Mouse (Mus musculus) olfactory bulb, adult 2 months (tissue): ENCODE measurements around the gene Pqlc2. TPM values are rescaled to one million over a fixed set of nuclear protein-coding genes. Genes with fewer than 3 reads are reported as not detected.
A peak's percentile ranks its signal among the peaks of the same experiment; 100 is the strongest.

Source experiments
- H3K27ac ChIP-seq: fragments of 200-500 bp; 2 replicates; pipeline ENCODE4 v1.5.1; 2012; ENCODE audit warnings: low read depth, low read length; ENCODE audit not compliant: insufficient read depth
- H3K4me1 ChIP-seq: fragments of 200-500 bp; 2 replicates; pipeline ENCODE4 v1.6.1; 2012; ENCODE audit warnings: low read length; ENCODE audit not compliant: control insufficient read depth, insufficient read depth
- H3K4me3 ChIP-seq: fragments of 200-500 bp; 2 replicates; pipeline ENCODE4 v1.5.1; 2012; ENCODE audit warnings: mild to moderate bottlenecking, low read depth, low read length, moderate library complexity; ENCODE audit not compliant: insufficient read depth
- CTCF ChIP-seq: fragments of 200-500 bp; IDR thresholded peaks from 2 replicates; pipeline ENCODE4 v1.5.1; 2012; ENCODE audit warnings: low read depth, mild to moderate bottlenecking, low read length, moderate library complexity; ENCODE audit not compliant: insufficient read depth
- POLR2A ChIP-seq: fragments of 200-500 bp; IDR thresholded peaks from 2 replicates; pipeline ENCODE4 v1.6.1; 2012; ENCODE audit warnings: mild to moderate bottlenecking, low read depth, low read length, moderate library complexity; ENCODE audit not compliant: insufficient read depth
- WGBS: fragments of 180-500 bp; shearing (Covaris S2); methylation state at CpG from one replicate; pipeline ENCODE4 v1.1.7; 2018; 5-methylcytosine and 5-hydroxymethylcytosine counted together
- polyA plus RNA-seq: library from polyadenylated mRNA; stranded (reverse); fragments of >200 nt; gene quantifications from 2 replicates; pipeline ENCODE4 v1.2.4, GENCODE M21; 2012; ENCODE audit warnings: low replicate concordance; ENCODE audit not compliant: missing spikeins, insufficient read depth, insufficient read length

Pqlc2 gene
- polyA plus RNA-seq, 1 experiment: not detected

DNA sequence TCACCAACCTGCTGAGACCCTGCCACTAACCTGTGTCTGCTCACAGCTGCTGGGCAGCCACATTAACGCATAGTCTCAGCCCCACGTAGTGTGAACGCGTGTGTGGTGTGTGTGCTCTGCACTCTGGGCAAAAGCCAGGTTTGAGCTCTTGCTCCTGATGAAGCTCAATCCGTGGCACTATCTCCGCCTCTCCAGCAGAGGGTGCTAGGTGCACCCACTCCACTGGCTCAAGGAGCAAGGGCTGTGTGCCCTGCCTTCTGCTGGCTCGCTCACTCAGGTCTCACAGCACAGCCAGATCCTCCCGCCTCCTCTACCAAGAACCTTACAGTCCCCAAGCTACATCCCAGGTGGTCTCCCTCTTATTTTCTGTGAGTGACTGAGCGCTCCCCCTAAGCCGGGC, 21.5 kb downstream of the Pqlc2 start:
- TF ChIP-seq POLR2A: no peak
- TF ChIP-seq CTCF: peak; percentile 70
- WGBS: 64% methylated on average over 10 of the region's 10 CpGs
- Histone ChIP-seq H3K4me1 (peaks cover 20% of the 10 kb centered on the region), H3K4me3 (no peak overlapping the region), H3K27ac (no peak overlapping the region)

DNA sequence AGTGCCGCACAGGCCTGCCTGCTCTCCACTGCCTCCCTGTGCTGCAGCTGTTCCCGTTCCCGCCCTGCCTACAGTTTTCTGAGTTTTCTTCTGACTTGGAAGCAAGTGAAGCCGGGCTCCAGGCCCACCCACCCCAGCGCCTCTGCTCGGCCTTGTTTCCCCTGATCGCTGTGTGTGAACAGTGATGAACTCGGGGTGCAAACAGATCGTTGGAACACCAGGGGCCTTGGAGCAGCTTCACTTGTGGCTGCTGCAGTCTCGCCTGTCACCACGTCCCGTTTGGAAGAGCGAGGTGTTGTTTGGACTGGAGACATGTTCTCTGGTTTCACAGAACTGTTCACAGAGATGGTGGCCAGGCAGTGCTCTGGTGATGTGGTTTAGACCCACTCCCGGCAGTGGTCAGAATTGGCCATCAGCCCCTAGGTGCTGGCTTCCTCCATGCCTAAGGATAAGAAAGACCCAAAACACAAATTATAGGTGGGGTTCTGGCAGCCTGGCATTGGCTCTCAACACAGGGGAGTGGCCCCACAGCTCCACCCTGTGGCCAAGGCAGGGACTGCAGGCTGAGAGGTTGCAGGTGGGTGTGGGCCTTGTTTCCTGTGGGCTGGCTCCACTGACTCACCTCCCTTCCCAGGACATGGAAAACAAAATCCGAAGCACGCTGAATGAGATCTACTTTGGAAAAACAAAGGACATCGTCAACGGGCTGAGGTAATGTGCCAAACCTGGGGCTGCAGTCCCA, 23.2 kb downstream of the Pqlc2 start:
- Histone ChIP-seq H3K4me1 (peaks cover 23% of the 10 kb centered on the region), H3K4me3 (no peak overlapping the region), H3K27ac (no peak overlapping the region)
- TF ChIP-seq CTCF (peak; percentile 94), POLR2A (no peak)
- WGBS: 66% methylated on average over 18 of the region's 18 CpGs

- no peak overlapping the region for H3K4me3 ChIP-seq
- peaks cover 23% of the 10 kb centered on the region for H3K4me1 ChIP-seq
- H3K27ac ChIP-seq: no peak overlapping the region
- TF ChIP-seq CTCF (no peak), POLR2A (no peak)
- WGBS: 82% methylated on average over 5 of the region's 5 CpGs
These were observed 24.3 kb downstream of the Pqlc2 start for GRCm38 (mm10) chr4:139286234-139286633.

- Histone ChIP-seq H3K4me3 (no peak overlapping the region), H3K27ac (no peak overlapping the region), H3K4me1 (peaks cover 15% of the 10 kb centered on the region)
- TF ChIP-seq POLR2A (no peak), CTCF (no peak)
- 82% methylated on average over 15 of the region's 15 CpGs for WGBS
These were observed 25.6 kb downstream of the Pqlc2 start for GRCm38 (mm10) chr4:139284877-139285276.

DNA sequence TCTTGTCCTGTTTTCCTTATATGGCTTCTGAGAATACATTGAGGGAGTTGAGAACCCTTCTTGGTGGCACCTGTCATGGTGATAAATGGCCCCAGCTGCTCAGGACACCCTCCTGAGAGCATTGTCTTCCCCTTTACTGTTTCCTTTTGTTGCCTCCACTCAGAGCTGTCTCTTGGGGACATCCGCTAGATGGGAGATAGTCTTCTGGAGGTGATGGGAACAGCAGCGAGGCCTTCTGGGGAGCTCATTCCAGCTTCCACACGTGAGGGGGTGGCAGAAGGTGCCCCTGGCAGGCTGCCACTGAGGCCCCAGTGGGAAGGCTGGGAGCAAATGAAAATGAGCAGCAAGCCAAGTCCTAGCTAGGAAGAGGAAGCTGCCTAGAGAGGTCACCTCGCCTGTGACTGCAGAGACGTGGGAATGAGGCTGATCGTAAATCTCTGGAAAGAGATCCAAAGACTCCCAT, 27.5 kb downstream of the Pqlc2 start:
- no peak overlapping the region for H3K4me3 ChIP-seq
- WGBS: 60% methylated on average over 6 of the region's 6 CpGs
- peaks cover 10% of the 10 kb centered on the region for H3K4me1 ChIP-seq
- no peak overlapping the region for H3K27ac ChIP-seq
- TF ChIP-seq CTCF (no peak), POLR2A (no peak)

- H3K4me1 ChIP-seq: peaks cover 3% of the 10 kb centered on the region; the same call in 1 of the 2 replicates
- 92% methylated on average over 16 of the region's 16 CpGs for WGBS
- no peak overlapping the region for H3K27ac ChIP-seq
- TF ChIP-seq CTCF: no peak
- no peak for TF ChIP-seq POLR2A
- H3K4me3 ChIP-seq: no peak overlapping the region
These were observed 28.6 kb downstream of the Pqlc2 start for GRCm38 (mm10) chr4:139281791-139282345.

DNA sequence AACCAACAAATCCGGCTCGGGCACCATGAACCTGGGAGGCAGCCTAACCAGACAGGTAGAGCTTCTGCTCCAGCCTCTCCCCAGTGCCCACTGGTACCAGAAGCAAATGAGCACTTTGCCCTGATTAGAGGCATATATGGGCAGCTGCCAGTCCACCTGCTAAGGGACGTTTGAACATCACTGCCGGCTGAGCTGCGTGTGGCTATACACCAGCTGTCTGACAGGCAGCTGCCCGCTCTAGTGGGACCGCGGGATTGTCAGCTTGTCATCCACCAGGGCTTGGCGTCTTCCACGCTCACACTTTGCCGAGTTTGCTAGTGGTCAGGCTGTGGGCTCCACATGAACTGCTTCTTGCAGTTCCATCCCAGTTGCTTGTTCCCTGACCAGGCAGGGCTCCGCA, 30.0 kb downstream of the Pqlc2 start:
- H3K4me3 ChIP-seq: no peak overlapping the region
- no peak overlapping the region for H3K27ac ChIP-seq
- peaks cover 3% of the 10 kb centered on the region; the same call in 1 of the 2 replicates for H3K4me1 ChIP-seq
- TF ChIP-seq CTCF (no peak), POLR2A (no peak)
- WGBS: 95% methylated on average over 12 of the region's 12 CpGs

DNA sequence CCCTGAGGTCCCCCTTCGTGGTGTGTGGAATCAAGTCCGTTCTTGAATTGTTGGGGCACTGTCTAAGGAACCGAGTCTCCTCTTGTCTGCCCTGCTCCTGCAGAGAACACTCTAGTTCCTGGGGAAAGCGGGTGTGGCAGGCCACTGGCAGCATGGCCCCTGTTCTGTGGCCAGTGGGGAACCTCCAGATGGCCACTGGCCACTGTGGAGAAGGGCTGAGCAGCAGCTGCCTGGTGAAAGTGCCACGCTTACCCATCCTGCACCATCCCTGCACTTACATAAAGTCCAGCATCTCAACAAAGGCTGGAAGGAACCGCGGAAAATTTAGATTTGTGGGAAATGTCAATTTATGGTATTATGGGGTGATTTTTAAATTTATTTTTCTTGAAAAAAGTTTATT, 34.1 kb downstream of the Pqlc2 start:
- Histone ChIP-seq H3K4me1 (no peaks in the 10 kb centered on the region), H3K27ac (no peak overlapping the region), H3K4me3 (no peak overlapping the region)
- no peak for TF ChIP-seq POLR2A
- WGBS: 84% methylated on average over 7 of the region's 7 CpGs

DNA sequence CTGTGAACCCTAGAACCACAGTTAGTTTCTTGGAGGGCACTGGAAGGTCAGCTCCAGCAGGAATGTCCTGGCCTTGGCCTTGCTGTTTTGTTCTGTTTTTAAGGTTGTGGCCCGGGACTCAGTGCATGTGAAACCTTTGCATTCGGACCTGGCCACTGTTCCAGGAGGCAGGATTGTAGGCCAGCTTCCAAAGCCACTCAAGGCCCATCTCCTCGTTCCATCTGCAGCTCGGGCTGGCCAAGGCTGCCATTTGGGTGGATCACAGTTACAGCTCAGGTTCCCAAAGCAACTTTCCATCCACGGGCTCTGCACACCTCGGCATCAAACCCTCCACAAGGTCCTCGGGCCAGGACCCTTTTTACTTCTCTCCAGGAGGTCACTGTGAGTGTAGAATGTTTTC, 35.9 kb downstream of the Pqlc2 start:
- no peaks in the 10 kb centered on the region for H3K4me1 ChIP-seq
- no peak for TF ChIP-seq POLR2A
- no peak for TF ChIP-seq CTCF
- H3K4me3 ChIP-seq: no peak overlapping the region
- 89% methylated on average over 7 of the region's 7 CpGs for WGBS
- H3K27ac ChIP-seq: no peak overlapping the region

- Histone ChIP-seq H3K27ac (no peak overlapping the region), H3K4me1 (0 out of 2 replicates have a peak, but pooled peaks cover 4% of the 10 kb centered on the region), H3K4me3 (no peak overlapping the region)
- 92% methylated on average over 10 of the region's 10 CpGs for WGBS
- TF ChIP-seq CTCF: no peak
- TF ChIP-seq POLR2A: no peak
These were observed 37.4 kb downstream of the Pqlc2 start for GRCm38 (mm10) chr4:139272951-139273680.
